Mouse (Mus musculus) heart, postnatal 14 days (tissue): Measurements from ENCODE around the gene Gpc5. TPM values are rescaled to one million over a fixed set of nuclear protein-coding genes. Genes with fewer than 3 reads are reported as not detected.

Experiments used
- DNase-seq, 2 experiments: peaks; one replicate each; pipeline ENCODE4 v3.0.0; 2021 to 2022
- intact Hi-C: fragments of 180-260 bp; cut with DNase I; formaldehyde crosslinking; loops from one replicate; pipeline ENCODE4 v1.15.1; 2025
- total RNA-seq, 2 experiments: library from RNA; stranded (reverse); gene quantifications; 2 replicates each; pipeline ENCODE4 v1.2.3; 2021

Gpc5 gene
- total RNA-seq, 2 experiments from 2014 or later, result not detected

DNA sequence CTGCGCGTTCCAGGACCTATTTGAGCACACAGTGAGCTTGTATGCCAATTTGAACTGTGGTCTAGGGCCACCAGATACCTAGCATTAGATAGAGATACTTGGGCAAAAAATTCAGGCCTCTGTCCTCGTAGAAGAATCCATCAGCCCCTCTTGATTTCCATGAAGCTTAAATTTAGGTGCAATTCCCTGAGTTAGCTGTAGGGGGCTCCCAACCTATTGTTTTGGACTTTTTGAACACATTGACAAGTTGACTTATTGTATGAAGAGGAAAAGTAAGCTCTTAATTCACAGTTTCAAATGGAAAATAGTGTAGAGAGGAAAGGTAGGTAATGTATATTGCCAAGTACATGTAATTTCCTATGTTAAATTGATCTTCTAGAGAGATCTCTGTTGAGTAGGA, 247.1 kb downstream of the Gpc5 start:
- DNase-seq, result no peak
- intact Hi-C loops, result no loop called here

GRCm38 (mm10) chr14:115342597-115342996, 250.6 kb downstream of the Gpc5 start:
- DNase-seq, result no peak
- intact Hi-C loops, result no loop called here

DNA sequence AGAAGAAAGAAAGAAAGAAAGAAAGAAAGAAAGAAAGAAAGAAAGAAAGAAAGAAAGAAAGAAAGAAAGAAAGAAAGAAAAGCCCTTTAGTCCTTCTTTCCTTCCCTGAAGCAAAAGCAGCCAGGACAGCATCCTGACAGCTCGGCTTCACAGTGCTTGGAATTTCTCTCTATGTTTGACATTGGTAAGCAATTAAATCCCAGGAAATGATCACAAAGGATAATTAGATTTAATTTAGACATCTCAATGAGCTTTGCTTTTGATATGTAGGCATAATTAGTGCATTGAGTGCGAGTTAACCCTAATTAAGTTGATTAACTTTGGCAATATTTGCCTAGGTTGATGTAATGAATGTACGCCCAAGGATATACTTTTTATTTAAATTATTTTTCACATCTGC, 257.4 kb downstream of the Gpc5 start:
- DNase-seq, result no peak
- intact Hi-C loops, result no loop called here

DNA sequence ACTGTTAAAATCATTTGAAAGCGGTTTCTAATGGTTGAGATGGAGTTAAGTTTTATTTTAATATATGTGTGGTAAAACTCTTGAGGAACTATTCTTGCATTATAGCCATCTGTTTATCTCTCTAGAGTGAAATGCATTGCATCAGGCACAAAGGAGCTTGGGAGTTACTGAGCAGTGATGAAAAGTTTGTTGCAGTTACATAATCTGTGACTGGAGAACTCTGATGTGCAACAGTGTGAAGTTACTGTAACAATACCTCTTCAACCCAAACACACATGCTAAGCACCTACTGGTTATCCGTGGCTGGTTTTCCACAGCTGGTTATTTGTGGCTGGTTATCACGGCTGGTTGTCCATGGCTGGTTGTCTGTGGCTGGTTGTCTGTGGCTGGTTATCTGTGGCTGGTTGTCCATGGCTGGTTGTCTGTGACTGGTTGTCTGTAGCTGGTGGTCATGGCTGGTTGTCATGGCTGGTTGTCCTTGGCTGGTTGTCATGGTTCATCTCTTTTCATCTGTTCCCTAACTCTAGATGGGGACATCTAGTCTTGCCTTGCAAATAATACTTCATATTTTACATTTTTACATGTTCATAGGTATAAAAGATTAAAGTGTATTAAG, 273.4 kb downstream of the Gpc5 start:
- DNase-seq, result no peak
- intact Hi-C loops, result no loop called here

DNA sequence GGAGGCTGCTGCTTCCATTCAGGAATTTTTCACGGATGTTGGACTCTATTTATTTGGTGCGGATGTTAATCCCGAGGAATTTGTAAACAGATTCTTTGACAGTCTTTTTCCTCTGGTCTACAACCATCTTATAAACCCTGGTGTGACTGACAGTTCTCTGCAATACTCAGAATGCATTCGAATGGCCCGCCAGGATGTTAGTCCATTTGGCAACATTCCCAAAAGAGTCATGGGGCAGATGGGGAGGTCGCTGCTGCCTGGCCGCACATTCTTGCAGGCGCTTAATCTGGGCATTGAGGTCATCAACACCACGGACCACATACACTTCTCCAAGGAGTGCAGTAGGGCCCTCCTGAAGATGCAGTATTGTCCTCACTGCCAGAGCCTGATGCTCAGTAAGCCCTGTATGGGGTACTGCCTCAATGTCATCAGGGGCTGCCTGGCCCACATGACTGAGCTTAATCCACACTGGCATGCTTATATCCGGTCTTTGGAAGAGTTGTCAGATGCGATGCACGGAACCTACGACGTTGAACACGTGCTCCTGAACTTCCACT, 277.7 kb downstream of the Gpc5 start:
- no peak for DNase-seq
- intact Hi-C loops, result no loop called here

GRCm38 (mm10) chr14:115371131-115371530, 279.1 kb downstream of the Gpc5 start:
- intact Hi-C loops, result no loop called here
- peak in 1 of 2 experiments; percentile 5 for DNase-seq

DNA sequence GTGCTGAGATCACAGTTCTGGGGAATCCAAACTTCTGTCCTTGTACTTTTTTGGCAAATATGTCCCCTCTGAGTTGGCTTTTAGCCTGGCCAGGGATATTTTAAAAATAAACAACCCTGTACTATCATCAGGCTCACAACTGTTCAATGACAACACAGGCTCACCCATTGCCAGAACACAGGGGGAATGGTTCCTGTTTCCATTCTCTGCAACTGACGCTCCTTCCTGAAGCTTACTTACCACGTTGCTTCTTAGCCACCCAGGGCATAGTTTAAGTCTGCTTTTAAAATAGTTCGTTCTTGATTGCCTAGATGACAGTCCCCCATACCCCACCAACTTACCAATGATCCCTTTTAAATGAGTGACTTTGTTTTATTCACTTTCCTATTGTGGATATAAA, 299.8 kb downstream of the Gpc5 start:
- intact Hi-C loops, result loop anchor here (5.0 kb wide), 2 partner anchors 320 to 375 kb away; no protein-coding TSS in a partner anchor
- DNase-seq, result no peak

- peak; percentile 5 to 23 for DNase-seq
- intact Hi-C loops, result loop anchor here (5.0 kb wide), 2 partner anchors 321 to 376 kb away; no protein-coding TSS in a partner anchor
Observed at GRCm38 (mm10) chr14:115392894-115393524, 301.0 kb downstream of the Gpc5 start.

- no peak for DNase-seq
- intact Hi-C loops, result no loop called here
Observed at GRCm38 (mm10) chr14:115406596-115406995, 314.6 kb downstream of the Gpc5 start.

DNA sequence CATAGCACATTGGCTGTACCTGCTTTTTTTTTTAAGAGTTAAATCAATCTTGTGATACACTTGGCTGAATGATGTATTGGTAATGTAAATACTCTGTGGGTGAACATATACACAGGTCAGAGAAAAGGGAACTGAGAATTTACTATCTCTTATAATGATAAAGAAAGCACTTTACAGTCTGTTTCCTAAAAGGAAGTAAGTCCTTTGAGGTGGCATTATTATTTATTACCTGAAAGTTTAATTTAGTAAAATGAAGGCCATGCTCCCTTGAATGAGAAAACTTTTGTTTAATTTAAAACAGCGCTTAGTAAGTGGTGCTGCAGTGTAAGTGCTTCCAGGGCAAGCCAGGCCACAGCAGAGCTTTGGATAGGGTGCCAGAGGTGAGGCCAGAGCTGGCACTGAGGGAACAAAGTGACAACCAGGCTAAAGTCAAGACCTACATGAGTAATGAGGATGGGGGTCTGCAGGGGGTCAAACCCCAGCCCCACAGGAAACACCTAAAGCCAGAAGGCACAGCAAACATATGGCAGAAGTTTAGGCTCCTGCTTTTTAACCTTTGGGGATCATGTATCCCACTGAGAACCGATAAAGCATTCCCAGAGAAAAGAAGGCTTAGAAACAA, 315.4 kb downstream of the Gpc5 start:
- DNase-seq, result no peak

DNA sequence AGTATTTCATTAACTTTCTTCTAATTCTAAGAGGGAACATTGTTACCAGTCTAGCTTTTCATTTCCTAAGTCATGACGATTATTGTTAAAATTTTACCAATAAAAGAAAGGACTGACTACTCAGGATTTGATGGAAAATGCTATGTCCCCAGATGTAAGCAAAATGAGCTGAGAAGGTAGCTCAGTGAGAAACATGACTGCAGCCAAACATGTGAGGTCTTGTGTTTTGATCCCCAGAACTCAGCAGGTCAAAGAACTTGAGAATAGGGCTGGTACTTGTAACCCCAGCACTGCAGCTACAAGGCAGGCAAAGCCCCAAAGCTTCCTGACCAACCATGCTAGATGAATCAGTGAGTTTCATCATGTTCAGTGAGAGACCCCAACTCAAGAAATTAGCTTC, 318.9 kb downstream of the Gpc5 start:
- intact Hi-C loops, result no loop called here
- DNase-seq, result no peak

More for the DNA sequence above, 315.4 kb downstream of the Gpc5 start:
- intact Hi-C loops, result no loop called here

GRCm38 (mm10) chr14:115411513-115412174, 319.6 kb downstream of the Gpc5 start:
- DNase-seq, result no peak
- intact Hi-C loops, result no loop called here

DNA sequence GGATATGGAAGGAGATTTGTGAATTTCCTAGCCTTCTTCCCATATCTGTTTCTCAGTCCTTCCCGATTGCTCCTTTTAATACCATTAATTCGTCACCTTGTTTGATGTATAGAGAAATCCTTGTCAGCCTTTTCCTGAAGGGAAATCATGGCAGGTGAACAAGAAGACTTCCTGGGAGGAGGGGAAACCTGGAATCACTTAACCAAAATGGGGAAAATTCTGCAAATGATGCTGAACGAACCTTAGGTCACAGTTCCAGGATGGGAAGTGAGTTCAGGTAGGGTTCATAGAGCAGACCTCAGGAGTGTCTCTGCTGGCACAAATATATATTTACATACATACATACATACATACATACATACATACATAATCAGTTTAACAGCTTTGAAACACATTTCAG, 320.8 kb downstream of the Gpc5 start:
- no peak for DNase-seq

GRCm38 (mm10) chr14:115413429-115413828, 321.4 kb downstream of the Gpc5 start:
- DNase-seq, result no peak
- intact Hi-C loops, result no loop called here

More for the DNA sequence above, 320.8 kb downstream of the Gpc5 start:
- intact Hi-C loops, result no loop called here

DNA sequence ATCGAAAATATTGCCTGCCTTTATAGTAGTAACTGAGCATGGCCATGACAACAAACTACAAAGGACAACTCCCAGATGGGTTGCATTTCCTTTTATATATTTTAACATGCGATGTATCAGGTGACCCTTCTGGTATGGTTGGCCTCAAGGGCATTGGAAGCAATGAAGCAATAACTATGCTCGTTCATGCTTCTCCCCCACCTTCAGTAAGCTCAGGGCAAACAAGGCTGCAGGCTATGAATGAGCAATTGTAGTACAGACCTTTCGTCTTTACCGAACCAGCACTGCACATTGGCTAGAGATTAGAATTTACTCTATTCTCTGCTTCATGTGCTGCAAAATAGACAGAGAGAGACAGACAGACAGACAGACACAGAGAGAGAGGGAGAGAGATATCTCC, 322.5 kb downstream of the Gpc5 start:
- intact Hi-C loops, result no loop called here
- DNase-seq, result no peak

GRCm38 (mm10) chr14:115431967-115432366, 340.0 kb downstream of the Gpc5 start:
- DNase-seq, result no peak
- intact Hi-C loops, result no loop called here

DNA sequence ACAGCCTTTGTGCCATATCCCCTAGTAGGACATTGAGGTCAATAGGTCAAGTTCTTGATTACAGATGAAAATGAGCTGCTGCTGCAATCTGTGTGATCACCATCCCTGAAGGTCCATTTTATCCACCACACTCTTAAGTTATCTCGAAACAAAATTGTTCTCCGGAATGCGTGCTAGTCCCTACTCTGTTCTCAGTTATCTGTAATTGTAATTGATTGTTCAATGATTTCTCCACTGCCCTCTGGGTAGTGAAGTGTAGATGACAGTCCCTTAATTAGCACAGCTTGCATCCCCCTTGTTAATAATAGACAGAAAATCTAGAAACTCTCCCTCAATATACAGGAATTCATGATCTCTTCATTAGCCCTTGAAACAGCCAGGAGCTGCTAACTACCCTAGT, 340.4 kb downstream of the Gpc5 start:
- DNase-seq, result no peak
- intact Hi-C loops, result no loop called here

- no peak for DNase-seq
- intact Hi-C loops, result no loop called here
Observed at GRCm38 (mm10) chr14:115436617-115437016, 344.6 kb downstream of the Gpc5 start.

- no peak for DNase-seq
- intact Hi-C loops, result no loop called here
Observed at GRCm38 (mm10) chr14:115444789-115445770, 353.1 kb downstream of the Gpc5 start.

GRCm38 (mm10) chr14:115450938-115451337, 358.9 kb downstream of the Gpc5 start:
- no peak for DNase-seq
- intact Hi-C loops, result no loop called here
